Mouse (Mus musculus): ENCODE measurements around the gene Cyp8b1. TPM values are rescaled to one million over a fixed set of nuclear protein-coding genes. Genes with fewer than 3 reads are reported as not detected.

The Cyp8b1 gene
- total RNA-seq, 2 experiments from 2014 or later, result not detected

Other genes with a start within 250 kb of the Cyp8b1 start
- gene Sec22c, start 210.8 kb downstream of the Cyp8b1 start, total RNA-seq (2021), result 10 to 100 TPM; 26.8 to 28.8 TPM
- gene Ss18l2, start 206.0 kb downstream of the Cyp8b1 start, total RNA-seq (2021), result 10 to 100 TPM; 79.0 to 92.0 TPM
- 100 to 1,000 TPM in 1 of 2 experiments, 10 to 100 TPM in 1; 95.5 to 124 TPM for gene Nktr, start 197.1 kb downstream of the Cyp8b1 start, total RNA-seq (2021)
- gene Zfp651, start 157.0 kb downstream of the Cyp8b1 start, total RNA-seq (2021), result 100 to 1,000 TPM; 108 to 115 TPM
- 1 to 10 TPM; 4.9 to 5.5 TPM for gene Klhl40, start 138.7 kb downstream of the Cyp8b1 start, total RNA-seq (2021)
- 10 to 100 TPM; 16.1 to 18.8 TPM for gene Hhatl, start 123.8 kb downstream of the Cyp8b1 start, total RNA-seq (2021)
- gene Ccdc13, start 76.8 kb downstream of the Cyp8b1 start, total RNA-seq (2021), result 1 to 10 TPM; 5.2 to 6.9 TPM
- gene Higd1a, start 57.9 kb downstream of the Cyp8b1 start, total RNA-seq (2021), result 10 to 100 TPM; 94.1 to 99.6 TPM
- 1 to 10 TPM; 5.5 to 7.6 TPM for gene Ackr2, start 17.9 kb downstream of the Cyp8b1 start, total RNA-seq (2021)
- 1 to 10 TPM; 5.4 to 6.9 TPM for gene Fam198a, start 34.7 kb upstream of the Cyp8b1 start, total RNA-seq (2021)
- 10 to 100 TPM; 34.3 to 43.1 TPM for gene Pomgnt2, start 80.8 kb upstream of the Cyp8b1 start, total RNA-seq (2021)
- gene Snrk, start 201.0 kb upstream of the Cyp8b1 start, total RNA-seq (2021), result 100 to 1,000 TPM; 116 to 117 TPM

All from left cerebral cortex, postnatal 25 days (tissue).